Mouse (Mus musculus): Measurements from ENCODE around the gene Gm49369.

DNA sequence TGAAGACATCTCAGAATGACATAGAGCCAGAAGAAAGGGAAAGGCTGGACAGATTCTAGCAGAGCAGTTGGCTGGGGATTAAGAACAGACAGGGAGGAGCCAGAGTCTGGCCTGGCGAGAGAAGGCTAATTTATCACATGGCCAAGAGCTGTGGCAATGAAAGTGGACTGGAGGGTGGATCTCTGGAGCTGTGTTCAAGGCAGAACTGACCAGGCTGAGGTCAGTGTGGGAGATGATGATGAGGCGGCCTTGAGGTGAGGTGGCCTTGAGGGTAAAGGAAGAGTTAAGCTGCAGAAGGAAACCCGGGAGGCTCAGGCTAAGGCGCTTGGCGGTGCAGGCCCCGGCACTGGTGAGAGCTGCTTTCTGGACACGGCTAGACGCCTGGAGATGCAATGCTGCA lies 23.3 kb downstream of the Gm49369 start:
- TF ChIP-seq CTCF (IDR thresholded peaks at IDR 0.05; ENCODE audit: low read depth, low read length) (no peak), POLR2A (IDR thresholded peaks at IDR 0.05; ENCODE audit: insufficient read depth, low read length) (no peak)
